Mouse (Mus musculus) T-helper 17 cell (primary cell): ENCODE results near the gene Pex5l.

Source experiments
- in situ Hi-C, 2 experiments: fragments of 300-600 bp; cut with MboI, MseI; formaldehyde crosslinking; loops; 1 replicate in 1 of 2; 2 replicates in 1 of 2; pipeline ENCODE4 v1.15.1; 2025; ENCODE audit warnings: high pct_unique_total_duplicates in 2 of 2

Pex5l gene

GRCm38 (mm10) chr3:32947486-32947885, 195.6 kb downstream of the Pex5l start:
- in situ Hi-C loops, result no loop called here

DNA sequence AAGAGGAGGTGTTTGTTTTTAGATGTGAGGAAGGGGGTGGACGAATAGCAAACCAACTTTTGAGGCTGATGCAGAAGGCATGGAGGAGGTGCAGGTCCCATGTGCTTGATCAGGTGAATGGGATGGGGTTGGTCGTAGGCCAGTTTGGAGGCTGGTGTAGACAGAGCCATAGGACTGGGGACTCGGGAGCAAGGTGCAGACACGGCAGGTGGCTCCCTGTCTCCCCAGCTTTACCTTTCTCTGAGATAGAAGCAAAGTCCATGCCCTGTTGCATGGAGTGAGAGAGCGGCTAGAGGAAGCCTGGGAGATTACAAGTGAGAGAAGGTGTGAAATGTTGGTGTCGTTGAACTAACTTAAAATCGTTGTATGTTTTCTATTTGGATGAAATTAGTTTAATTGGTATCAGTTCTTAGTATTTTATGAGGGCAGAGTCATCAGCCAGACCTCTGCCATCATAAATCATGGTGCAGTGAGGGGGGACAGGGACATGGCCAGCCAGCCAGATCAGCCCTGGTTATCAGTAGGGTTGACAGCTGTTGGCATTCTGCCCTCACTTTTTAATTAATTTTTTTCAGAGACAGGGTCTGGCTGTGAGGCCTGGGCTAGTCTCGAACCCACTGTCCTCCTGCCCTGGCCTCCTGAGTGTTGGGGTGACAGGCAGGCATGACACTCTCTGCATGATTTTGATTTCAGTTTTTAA, 203.1 kb downstream of the Pex5l start:
- in situ Hi-C loops, result no loop called here

DNA sequence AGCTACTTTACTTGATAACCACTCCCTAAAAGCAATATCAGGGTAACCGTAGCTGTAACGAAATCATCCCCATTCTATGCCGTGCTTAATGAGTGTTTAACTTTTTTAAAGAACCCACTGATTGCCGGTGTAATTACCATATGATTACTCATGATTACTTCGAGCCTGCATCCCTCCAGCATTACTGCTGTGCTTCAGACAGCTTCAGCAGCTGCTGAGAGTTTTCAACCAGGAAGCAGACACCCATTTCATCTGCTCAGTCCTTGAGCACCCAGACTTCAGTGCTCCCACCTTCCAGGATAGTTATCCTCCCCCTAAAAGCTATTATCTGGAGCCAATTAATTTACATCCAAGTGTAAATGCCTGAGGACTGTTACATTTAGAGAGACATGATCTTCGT, 218.9 kb downstream of the Pex5l start:
- in situ Hi-C loops, result loop anchor here in 1 of 2 experiments (5.0 kb wide), 1 partner anchor 82 kb away; no protein-coding TSS in a partner anchor

GRCm38 (mm10) chr3:32910071-32910551, 232.9 kb downstream of the Pex5l start:
- in situ Hi-C loops, result no loop called here

GRCm38 (mm10) chr3:32908400-32908799, 234.6 kb downstream of the Pex5l start:
- in situ Hi-C loops, result no loop called here

DNA sequence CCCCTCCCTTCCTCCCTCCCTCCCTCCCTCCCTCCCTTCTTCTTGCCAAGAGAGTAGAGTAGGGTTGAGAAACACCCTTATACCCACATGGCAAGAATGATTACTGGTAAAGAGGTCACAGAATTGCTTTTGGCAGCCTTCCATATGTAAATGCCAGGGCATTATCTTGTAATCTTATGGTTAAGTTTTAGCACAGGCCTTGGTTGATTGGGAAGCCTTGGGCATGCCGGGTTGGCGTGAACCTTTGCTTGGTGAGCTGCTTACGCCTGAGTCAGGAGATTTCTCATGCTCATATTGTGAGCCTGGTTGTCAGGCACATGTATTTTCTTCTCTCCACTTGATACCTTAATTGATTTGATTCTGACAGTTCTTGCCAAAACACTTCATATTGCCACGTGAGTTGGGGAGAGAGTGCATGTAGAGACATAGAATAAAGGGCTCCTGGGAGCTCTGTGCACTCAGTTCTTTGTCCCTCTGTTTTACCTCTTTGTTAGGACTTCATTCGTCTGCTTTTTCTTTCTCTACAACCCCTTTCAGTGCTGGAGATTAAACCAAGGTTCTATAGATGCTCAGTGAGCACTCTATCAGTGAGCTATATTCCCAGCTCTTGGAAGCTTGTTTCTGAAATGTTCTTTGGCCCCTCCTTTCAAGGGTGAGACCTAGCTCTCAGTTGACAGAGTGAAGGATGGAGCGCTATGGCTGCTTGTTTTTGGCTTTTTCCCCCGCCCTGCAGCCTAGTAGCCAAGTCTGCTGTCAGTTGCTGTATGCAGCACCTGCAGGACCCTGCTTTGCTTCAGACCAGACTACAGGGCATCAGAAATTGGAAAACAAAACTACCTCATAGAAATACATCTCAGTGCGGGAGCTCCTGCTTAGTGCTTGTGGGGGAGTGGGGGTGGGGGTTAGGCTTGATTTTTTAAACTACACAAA, 236.9 kb downstream of the Pex5l start:
- in situ Hi-C loops, result no loop called here

GRCm38 (mm10) chr3:32904599-32904998, 238.4 kb downstream of the Pex5l start:
- in situ Hi-C loops, result no loop called here

- in situ Hi-C loops, result no loop called here
Observed at GRCm38 (mm10) chr3:32903462-32903861, 239.6 kb downstream of the Pex5l start.
